Mouse (Mus musculus) limb, embryonic 15.5 days (tissue): ENCODE measurements around the gene Zfp683. TPM values are rescaled to one million over a fixed set of nuclear protein-coding genes. Genes with fewer than 3 reads are reported as not detected.

Source experiments
- ATAC-seq: fragments of 200-750 bp; cut with Nextera tagmentation; 2 replicates; pipeline ENCODE4 v1.8.0; 2017; ENCODE audit warnings: low read depth, moderate TSS enrichment; ENCODE audit not compliant: insufficient number of reproducible peaks, low FRiP score, low TSS enrichment
- H3K27ac ChIP-seq: fragments of 300-500 bp; sonication (generic); 2 replicates; pipeline ENCODE4 v1.5.1; 2015; ENCODE audit warnings: moderate library complexity, mild to moderate bottlenecking, inconsistent platforms
- H3K27me3 ChIP-seq: fragments of 300-500 bp; sonication (generic); 2 replicates; pipeline ENCODE4 v1.6.1; 2015; ENCODE audit warnings: inconsistent platforms
- H3K36me3 ChIP-seq: fragments of 300-500 bp; sonication (generic); 2 replicates; pipeline ENCODE4 v1.6.1; 2015; ENCODE audit warnings: inconsistent platforms
- H3K4me1 ChIP-seq: fragments of 300-500 bp; sonication (generic); 2 replicates; pipeline ENCODE4 v1.6.1; 2015; ENCODE audit warnings: inconsistent platforms
- H3K4me2 ChIP-seq: fragments of 300-500 bp; sonication (generic); 2 replicates; pipeline ENCODE4 v1.6.1; 2015; ENCODE audit warnings: mild to moderate bottlenecking, inconsistent platforms
- H3K4me3 ChIP-seq: fragments of 300-500 bp; sonication (generic); 2 replicates; pipeline ENCODE4 v1.5.1; 2015; ENCODE audit warnings: mild to moderate bottlenecking, inconsistent platforms
- H3K9ac ChIP-seq: fragments of 300-500 bp; sonication (generic); 2 replicates; pipeline ENCODE4 v1.6.1; 2015; ENCODE audit warnings: inconsistent platforms
- H3K9me3 ChIP-seq: fragments of 300-500 bp; sonication (generic); 2 replicates; pipeline ENCODE4 v1.6.1; 2016; ENCODE audit warnings: inconsistent platforms
- WGBS: fragments of 180-500 bp; shearing (Covaris S2); methylation state at CpG from one replicate; pipeline ENCODE4 v1.1.7; 2015; 5-methylcytosine and 5-hydroxymethylcytosine counted together
- polyA plus RNA-seq: library from polyadenylated mRNA; unstranded; fragments of >200 nt; fragmentation: Nextera tagmentation; extraction: Ambion mirVana; gene quantifications from 2 replicates; pipeline ENCODE4 v1.2.1, GENCODE M21; 2015

The Zfp683 gene
- polyA plus RNA-seq, 1 experiment from 2014 or later, result not detected

DNA sequence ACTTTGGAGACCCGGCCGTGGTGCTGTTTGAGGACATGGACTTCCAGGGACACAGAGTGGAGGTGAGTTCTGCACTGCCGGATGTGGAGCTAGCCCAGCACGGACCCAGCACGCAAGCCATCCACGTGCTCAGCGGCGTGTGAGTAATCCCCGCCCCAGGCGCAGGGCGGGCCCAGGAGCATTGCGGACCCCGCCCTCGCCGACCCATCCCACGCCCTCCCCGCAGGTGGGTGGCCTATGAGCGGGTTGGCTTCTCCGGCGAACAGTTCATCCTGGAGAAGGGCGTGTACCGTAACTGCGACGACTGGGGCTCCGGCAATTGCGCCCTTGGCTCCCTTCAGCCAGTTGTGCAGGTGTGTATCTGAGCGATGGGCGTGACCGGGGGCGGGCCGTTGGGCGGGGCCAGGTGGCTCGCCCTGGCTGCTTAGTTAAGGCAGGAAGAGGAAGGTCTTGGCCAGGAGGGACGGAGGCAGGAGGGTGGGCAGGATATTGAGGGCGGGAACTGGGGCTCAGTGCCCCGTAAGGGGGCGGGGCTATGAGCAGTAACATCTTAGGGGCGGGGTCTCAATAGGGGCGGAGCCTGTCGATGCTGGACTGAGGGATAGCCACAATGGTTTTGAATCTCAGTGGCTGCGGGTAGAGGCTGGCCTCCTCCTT, 28.2 kb downstream of the Zfp683 start:
- peaks cover 22% of the 10 kb centered on the region for H3K27me3 ChIP-seq
- peak overlapping the region; percentile 86 for H3K4me2 ChIP-seq
- peaks cover 15% of the 10 kb centered on the region for H3K4me1 ChIP-seq
- under 1% methylated on average over 41 of the region's 41 CpGs for WGBS
- H3K9ac ChIP-seq, result no peak overlapping the region
- no peaks in the 10 kb centered on the region for H3K9me3 ChIP-seq
- ATAC-seq, result peak; percentile 75
- peak overlapping the region; percentile 45 for H3K4me3 ChIP-seq
- no peak overlapping the region for H3K27ac ChIP-seq
- no peaks in the 10 kb centered on the region for H3K36me3 ChIP-seq

DNA sequence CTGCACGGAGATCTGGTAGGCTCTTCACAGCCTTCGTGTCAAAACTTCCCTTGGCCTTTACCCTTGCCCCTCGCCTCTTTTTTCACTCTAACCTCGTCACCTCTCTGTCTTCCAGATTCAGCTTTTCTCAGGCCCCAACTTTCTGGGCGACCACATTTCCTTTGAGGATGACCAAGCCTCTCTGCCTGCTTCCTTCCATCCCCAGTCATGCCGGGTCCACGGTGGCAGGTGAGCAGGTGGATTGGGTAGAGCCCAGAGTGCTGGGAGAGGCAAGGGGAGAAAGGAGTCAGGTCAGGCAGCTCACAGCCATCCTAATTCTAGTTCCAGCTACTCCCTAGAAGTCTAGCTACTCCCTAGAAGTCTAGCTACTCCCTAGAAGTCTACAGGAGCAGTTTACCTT, 28.8 kb downstream of the Zfp683 start:
- ATAC-seq, result no peak
- Histone ChIP-seq H3K27ac (no peak overlapping the region), H3K36me3 (no peaks in the 10 kb centered on the region), H3K9me3 (no peaks in the 10 kb centered on the region), H3K4me3 (peak overlapping the region; percentile 45), H3K4me1 (peaks cover 15% of the 10 kb centered on the region), H3K27me3 (peaks cover 22% of the 10 kb centered on the region), H3K4me2 (peak overlapping the region; percentile 86), H3K9ac (no peak overlapping the region)
- WGBS, result 14% methylated on average over 7 of the region's 7 CpGs

DNA sequence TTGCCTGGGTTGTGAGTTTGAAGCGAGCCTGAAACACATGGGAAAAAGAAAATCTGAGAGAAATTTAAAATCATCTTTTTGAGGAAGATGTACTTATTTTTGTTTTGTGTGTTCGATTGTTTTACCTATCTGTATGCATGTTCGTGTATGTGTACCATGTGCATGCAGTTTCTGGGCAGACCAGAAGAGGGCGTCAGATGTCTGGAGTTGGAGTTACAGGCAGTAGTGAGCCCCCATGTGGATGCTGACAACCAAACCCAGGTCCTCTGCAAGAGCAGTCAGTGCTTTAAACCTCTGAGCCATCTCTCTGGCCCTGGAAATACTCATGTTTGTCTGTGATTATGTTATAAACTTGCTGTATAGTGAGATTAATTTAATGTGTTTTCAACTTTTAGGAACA, 31.4 kb downstream of the Zfp683 start:
- no peak overlapping the region for H3K27ac ChIP-seq
- ATAC-seq, result no peak
- peaks cover 22% of the 10 kb centered on the region for H3K27me3 ChIP-seq
- no peak overlapping the region for H3K9ac ChIP-seq
- H3K9me3 ChIP-seq, result no peaks in the 10 kb centered on the region
- 87% methylated on average over 4 of the region's 4 CpGs for WGBS
- H3K36me3 ChIP-seq, result no peaks in the 10 kb centered on the region
- H3K4me1 ChIP-seq, result peaks cover 15% of the 10 kb centered on the region
- H3K4me3 ChIP-seq, result no peak overlapping the region
- H3K4me2 ChIP-seq, result no peak overlapping the region

DNA sequence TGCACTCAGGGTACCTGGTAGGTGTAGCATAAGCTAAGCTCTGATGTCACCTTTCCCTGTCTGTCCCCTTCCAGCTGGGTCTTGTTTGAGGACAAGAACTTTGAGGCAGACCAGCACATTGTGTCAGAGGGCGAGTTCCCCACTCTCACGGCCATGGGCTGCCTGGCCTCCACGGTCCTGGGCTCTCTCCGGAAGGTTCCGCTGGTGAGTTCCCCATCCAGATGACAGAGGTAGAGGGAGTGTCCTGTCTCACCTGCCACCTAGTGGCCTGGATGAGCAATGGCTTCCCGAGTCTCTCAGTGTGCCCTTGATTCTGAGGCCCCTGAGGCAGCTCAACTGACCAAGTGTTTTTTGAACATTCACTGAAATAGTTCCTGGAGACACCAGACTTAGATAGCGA, 33.8 kb downstream of the Zfp683 start:
- 34% methylated on average over 7 of the region's 7 CpGs for WGBS
- peaks cover 3% of the 10 kb centered on the region; the same call in 1 of the 2 replicates for H3K4me1 ChIP-seq
- ATAC-seq, result no peak
- no peaks in the 10 kb centered on the region for H3K36me3 ChIP-seq
- H3K27me3 ChIP-seq, result 0 out of 2 replicates have a peak, but pooled peaks cover 3% of the 10 kb centered on the region
- H3K4me2 ChIP-seq, result no peak overlapping the region
- H3K4me3 ChIP-seq, result no peak overlapping the region
- H3K27ac ChIP-seq, result no peak overlapping the region
- no peaks in the 10 kb centered on the region for H3K9me3 ChIP-seq
- no peak overlapping the region for H3K9ac ChIP-seq

DNA sequence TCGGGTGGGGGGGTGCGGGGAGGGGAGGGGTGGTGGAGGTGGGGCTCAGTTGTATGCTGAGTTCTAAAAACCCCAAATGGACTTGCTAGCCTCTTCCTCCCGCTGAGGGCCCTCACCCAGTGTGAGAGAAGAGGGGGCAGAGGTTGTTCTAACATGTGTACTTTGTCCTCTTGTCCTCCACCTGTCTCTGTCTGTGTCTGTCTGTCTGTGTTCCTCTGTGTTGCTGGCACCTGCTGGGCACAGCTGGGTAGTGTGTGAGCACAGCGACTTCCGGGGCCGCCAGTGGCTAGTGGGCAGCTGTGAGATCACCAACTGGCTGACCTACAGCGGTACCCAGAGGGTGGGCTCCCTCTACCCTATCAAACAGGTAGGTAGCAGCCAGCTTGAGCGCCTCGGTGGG, 35.4 kb downstream of the Zfp683 start:
- H3K9me3 ChIP-seq, result no peaks in the 10 kb centered on the region
- WGBS, result 77% methylated on average over 9 of the region's 9 CpGs
- no peak overlapping the region for H3K4me2 ChIP-seq
- H3K27me3 ChIP-seq, result no peaks in the 10 kb centered on the region
- no peak overlapping the region for H3K27ac ChIP-seq
- no peak overlapping the region for H3K9ac ChIP-seq
- no peaks in the 10 kb centered on the region for H3K4me1 ChIP-seq
- no peaks in the 10 kb centered on the region for H3K36me3 ChIP-seq
- no peak overlapping the region for H3K4me3 ChIP-seq
- no peak for ATAC-seq

DNA sequence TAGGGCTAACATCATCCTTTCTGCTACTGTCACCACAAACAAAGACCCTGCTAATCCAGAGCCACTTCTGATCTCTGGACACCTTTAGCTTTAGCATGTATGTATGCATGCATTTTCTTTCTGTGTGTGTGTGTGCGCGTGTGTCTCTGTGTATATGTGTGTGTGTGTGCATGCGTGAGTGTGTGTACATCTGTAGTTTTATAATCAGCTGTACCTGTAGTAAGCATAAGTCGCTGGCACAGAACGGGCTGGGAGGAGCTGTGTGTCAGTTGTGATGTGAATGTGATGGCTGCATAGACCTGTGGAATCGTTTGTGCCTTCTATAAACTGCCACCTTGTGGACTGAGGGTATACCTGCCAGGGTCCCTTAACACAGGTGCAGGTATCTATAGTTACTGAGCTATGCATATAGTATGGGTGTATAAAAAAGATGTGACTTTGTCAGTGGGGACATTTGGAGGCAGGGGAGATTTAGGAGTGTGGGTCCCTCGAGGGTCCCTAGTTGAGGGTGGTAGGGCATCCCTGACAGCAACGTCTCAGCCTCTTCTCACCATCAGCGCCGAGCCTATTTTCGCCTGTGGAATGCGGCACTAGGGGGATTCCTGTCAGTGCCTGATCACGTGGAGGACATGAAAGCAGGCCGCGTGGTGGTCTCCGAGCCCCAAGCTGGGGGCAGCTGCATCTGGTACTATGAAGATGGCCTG, 37.0 kb downstream of the Zfp683 start:
- WGBS, result 78% methylated on average over 16 of the region's 16 CpGs
- H3K36me3 ChIP-seq, result no peaks in the 10 kb centered on the region
- no peak overlapping the region for H3K4me2 ChIP-seq
- no peak for ATAC-seq
- H3K27ac ChIP-seq, result no peak overlapping the region
- H3K9ac ChIP-seq, result no peak overlapping the region
- no peaks in the 10 kb centered on the region for H3K9me3 ChIP-seq
- no peak overlapping the region for H3K4me3 ChIP-seq
- H3K27me3 ChIP-seq, result no peaks in the 10 kb centered on the region
- no peaks in the 10 kb centered on the region for H3K4me1 ChIP-seq

DNA sequence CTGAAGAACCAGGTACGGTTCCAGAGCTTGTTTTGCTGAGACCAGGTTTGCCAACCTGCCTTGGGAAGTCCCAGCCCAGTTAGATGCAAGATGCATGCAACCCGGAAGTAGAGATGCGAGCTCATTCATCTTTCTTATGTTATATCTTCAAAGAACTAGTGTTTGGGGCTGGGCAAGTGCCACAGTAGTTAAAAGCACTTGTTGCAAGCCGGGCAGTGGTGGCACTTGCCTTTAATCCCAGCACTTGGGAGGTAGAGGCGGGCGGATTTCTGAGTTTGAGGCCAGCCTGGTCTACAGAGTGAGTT, 37.5 kb downstream of the Zfp683 start:
- ATAC-seq, result no peak
- WGBS, result 82% methylated on average over 6 of the region's 6 CpGs
- Histone ChIP-seq H3K9ac (no peak overlapping the region), H3K4me2 (no peak overlapping the region), H3K36me3 (no peaks in the 10 kb centered on the region), H3K4me3 (no peak overlapping the region), H3K27me3 (no peaks in the 10 kb centered on the region), H3K9me3 (no peaks in the 10 kb centered on the region), H3K27ac (no peak overlapping the region), H3K4me1 (no peaks in the 10 kb centered on the region)

DNA sequence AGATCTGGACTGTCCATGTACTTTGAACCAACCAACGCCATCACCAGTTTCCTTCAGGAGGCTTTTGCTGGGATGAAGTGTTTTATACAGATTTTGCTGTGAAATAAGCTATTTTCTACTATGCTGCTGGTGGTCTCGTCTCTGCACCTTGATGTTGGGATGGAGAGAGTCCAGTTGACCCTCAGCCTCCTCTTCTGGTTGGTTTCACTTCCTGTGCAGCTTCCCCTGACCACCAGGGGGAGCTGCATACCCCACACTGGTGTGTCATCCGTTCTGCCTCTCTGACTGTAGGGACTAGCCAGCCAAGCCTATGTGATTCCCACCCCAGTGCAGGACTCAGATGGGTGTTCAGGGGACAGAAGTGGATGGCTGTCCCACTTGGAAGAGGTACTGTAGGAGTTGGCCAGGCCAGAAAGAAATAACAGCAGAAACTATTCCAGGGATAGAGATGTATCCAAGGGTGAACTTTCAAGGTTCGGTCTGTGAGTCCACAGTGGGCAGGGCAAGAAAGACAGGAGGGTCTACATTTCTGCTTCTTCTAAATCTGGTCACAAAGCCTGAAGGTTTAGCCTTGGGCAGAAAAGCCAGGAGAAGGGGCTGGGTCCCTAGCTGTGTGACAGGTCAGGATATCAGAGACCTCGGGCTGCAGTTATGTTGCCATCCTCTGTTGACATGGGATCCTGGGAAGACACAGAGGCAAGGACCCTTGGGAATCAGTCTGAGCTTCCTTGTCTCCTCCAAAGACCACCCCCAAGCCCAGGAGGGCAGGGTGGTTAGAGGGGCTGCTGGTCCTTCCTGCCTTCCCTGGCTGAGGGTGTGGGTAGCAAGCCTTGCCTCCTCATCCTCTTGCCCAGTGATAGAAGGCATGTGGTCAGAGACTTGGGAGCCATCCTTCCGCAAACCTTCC, 39.0 kb downstream of the Zfp683 start:
- H3K27me3 ChIP-seq, result no peaks in the 10 kb centered on the region
- no peak overlapping the region for H3K27ac ChIP-seq
- 69% methylated on average over 6 of the region's 6 CpGs for WGBS
- no peak; the same call in 1 of the 2 replicates for ATAC-seq
- no peaks in the 10 kb centered on the region for H3K9me3 ChIP-seq
- no peak overlapping the region for H3K4me2 ChIP-seq
- no peaks in the 10 kb centered on the region for H3K36me3 ChIP-seq
- H3K9ac ChIP-seq, result no peak overlapping the region
- no peaks in the 10 kb centered on the region for H3K4me1 ChIP-seq
- H3K4me3 ChIP-seq, result no peak overlapping the region

DNA sequence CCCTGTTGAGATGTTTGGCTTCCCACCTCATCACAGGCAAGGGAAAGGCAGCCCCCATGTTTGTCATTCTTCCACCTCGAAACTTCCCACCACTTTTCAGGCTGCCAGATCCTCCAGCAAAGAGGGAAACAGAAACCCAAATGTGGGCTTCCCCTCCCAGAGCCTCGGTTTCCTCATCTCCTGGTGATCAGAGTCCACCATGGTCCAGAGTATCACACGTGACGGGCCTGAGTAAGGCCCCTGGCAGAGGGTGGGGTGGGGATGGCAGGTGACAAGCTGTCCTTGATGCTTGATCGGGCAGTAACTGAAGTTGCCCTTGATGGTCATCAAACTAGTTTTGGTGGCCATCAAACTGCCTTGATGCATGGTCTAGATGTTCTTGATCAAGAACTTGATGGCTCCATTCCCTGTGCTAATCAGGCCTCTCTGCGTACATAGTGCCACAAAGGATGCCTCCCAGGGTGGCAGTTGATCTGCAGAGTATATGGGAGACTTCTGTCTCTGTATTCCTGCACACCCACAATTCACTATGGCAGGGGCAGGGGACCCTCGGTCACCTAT, 40.4 kb downstream of the Zfp683 start:
- WGBS, result 81% methylated on average over 7 of the region's 7 CpGs
- Histone ChIP-seq H3K27me3 (no peaks in the 10 kb centered on the region), H3K9ac (no peak overlapping the region), H3K36me3 (no peaks in the 10 kb centered on the region), H3K4me3 (no peak overlapping the region), H3K9me3 (no peaks in the 10 kb centered on the region), H3K4me2 (no peak overlapping the region), H3K4me1 (no peaks in the 10 kb centered on the region), H3K27ac (no peak overlapping the region)
- no peak for ATAC-seq

DNA sequence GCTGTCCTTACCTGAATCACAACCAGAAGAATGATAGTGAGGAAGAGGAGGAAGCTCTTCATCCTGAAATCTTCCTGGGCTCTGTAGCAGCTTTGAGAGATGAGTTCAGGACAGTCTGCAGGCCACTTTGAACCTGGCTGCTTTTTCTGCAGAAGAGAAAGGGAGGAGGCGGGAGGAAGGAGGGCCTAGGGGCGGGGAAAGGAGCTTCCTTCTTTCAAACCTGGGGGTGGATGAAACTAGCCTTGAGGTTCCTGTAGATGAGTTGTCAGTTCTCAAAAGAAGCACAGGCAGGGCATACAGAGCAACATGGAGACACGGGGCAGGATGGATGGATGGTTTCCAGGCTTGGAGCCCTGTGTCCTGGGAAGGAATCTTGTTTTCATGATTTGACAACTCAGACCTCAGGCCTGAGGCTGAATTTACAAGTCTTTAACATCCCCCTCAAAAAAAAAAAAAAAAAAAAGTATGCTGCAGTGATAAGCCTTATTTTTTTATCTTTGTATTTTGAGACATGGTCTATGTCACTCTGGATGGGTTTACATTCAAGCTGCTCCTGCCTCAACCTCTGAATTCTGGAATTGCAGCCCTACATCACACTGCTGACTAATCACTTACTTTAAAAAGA, 41.4 kb downstream of the Zfp683 start, which contains the start of gene Cd52:
Gene Cd52 (minus strand): TSS at position 160 of the 625 bp plus-strand sequence.
- no peak for ATAC-seq
- H3K4me2 ChIP-seq, result no peak within 1 kb of the TSS
- no peaks in the 10 kb centered on the region for H3K9me3 ChIP-seq
- H3K9ac ChIP-seq, result no peak within 1 kb of the TSS
- H3K4me1 ChIP-seq, result no peaks in the 10 kb centered on the region
- 57% methylated on average over 3 of the region's 3 CpGs for WGBS
- no peak within 1 kb of the TSS for H3K4me3 ChIP-seq
- H3K27ac ChIP-seq, result no peak within 1 kb of the TSS
- H3K27me3 ChIP-seq, result no peaks in the 10 kb centered on the region
- no peaks in the 10 kb centered on the region for H3K36me3 ChIP-seq

DNA sequence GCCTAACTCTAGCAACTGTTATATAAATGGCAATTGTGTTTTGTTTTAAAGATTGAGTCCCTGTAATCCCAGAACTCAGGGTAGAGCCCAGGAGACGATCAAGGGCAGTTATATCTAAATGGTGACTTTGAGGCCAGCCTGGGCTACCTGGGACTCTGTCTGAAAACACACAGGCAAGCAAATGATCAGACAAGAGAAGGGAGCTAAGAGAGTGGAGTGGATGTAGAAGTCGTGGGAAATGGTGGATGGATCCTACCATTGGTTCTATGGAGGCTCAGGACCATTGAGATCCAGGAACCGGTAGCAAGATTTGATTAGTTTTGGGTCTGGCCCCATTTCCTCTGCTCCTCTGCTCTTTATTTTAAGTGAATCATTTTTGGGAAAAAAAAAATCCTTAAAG, 42.5 kb downstream of the Zfp683 start:
- Histone ChIP-seq H3K9me3 (no peaks in the 10 kb centered on the region), H3K4me3 (no peak overlapping the region), H3K36me3 (no peaks in the 10 kb centered on the region), H3K4me1 (no peaks in the 10 kb centered on the region), H3K27ac (no peak overlapping the region), H3K27me3 (no peaks in the 10 kb centered on the region), H3K4me2 (no peak overlapping the region), H3K9ac (no peak overlapping the region)
- no peak for ATAC-seq
- WGBS, result 83% methylated on average over 3 of the region's 3 CpGs
